In the genomic region with DNA sequence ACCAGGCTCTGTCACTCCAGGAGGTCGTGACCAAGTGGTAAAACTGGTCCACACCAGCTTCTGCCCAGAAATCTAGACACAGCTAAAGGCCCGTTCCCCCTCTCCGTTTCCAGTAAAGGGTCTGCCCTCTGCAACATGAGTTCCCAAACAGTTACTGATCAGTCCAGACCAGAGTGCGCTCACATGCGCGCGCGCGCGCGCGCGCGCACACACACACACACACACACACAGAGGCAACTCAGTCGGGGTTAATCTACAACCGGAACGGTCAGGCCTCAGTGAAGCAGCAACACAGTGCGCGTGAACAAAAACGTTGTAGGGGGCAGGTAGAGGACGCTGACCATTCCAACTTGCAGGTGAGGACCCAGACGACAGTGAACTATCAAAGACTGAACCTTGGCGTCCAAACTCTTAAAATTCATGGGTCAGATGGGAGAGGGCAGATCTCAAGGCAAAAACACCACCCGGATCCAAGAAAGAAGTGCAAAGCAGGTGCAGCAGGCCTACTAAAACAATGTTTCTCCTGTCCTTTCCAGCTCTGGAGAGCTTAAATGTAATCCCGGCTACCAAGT, we compare ENCODE assay signal across 8 mouse cellular contexts. TPM values are rescaled to one million over a fixed set of nuclear protein-coding genes. Genes with fewer than 3 reads are reported as not detected.
A peak's percentile ranks its signal among the peaks of the same experiment; 100 is the strongest.
DNase-seq lines count a peak whose midpoint lies in the region; ATAC-seq and TF ChIP-seq lines count a peak whose summit lies in the region.

No protein-coding gene starts in this region.

- DNase-seq in liver, embryonic 14.5 days (ENCODE audit: low read depth in 3 of 3, low spot score in 3 of 3), result no peak
- DNase-seq in urinary bladder, postnatal 14 days (ENCODE audit: low spot score), result no peak
- no peak for DNase-seq in urinary bladder, postnatal 25 days (ENCODE audit: low spot score)
- no peak for DNase-seq in ovary, adult 18-20 months (ENCODE audit: low spot score)
- no peak for DNase-seq in layer of hippocampus, adult 9-10 months (ENCODE audit: low spot score)

- H3K36me3 ChIP-seq in E14TG2a.4 (ENCODE audit: insufficient read depth, low read length), result peaks cover 11% of the 10 kb centered on the region
- H3K36me3 ChIP-seq in hindbrain, embryonic 15.5 days, result no peaks in the 10 kb centered on the region
- no peaks in the 10 kb centered on the region for H3K36me3 ChIP-seq in liver, embryonic 14.5 days (replicated peaks; ENCODE audit: control insufficient read depth, insufficient read depth, low read depth)

- H3K4me2 ChIP-seq in hindbrain, embryonic 15.5 days, result peak overlapping the region; percentile 94
- H3K4me2 ChIP-seq in liver, embryonic 14.5 days (ENCODE audit: low read depth), result peak overlapping the region; percentile 84

- TF ChIP-seq EP300 in liver, embryonic 14.5 days (IDR thresholded peaks at IDR 0.05; ENCODE audit: low read depth), result no peak

- WGBS in hindbrain, embryonic 15.5 days, result 1% methylated on average over 25 of the region's 25 CpGs
- 4% methylated on average over 25 of the region's 25 CpGs for WGBS in liver, embryonic 14.5 days (ENCODE audit: insufficient replicate concordance)

- H3K9ac ChIP-seq in hindbrain, embryonic 15.5 days, result peak overlapping the region; percentile 57; the same call in 1 of the 2 replicates
- H3K9ac ChIP-seq in liver, embryonic 14.5 days (replicated peaks), result no peak overlapping the region

- H3K4me1 ChIP-seq in E14TG2a.4 (replicated peaks; ENCODE audit: low read depth, low read length), result peaks cover 69% of the 10 kb centered on the region
- H3K4me1 ChIP-seq in brown adipose tissue, adult 24 weeks (ENCODE audit: control insufficient read depth, insufficient read depth, insufficient read length, low read length), result peaks cover 14% of the 10 kb centered on the region
- peaks cover 16% of the 10 kb centered on the region for H3K4me1 ChIP-seq in hindbrain, embryonic 15.5 days (replicated peaks)
- peaks cover 12 to 33% of the 10 kb centered on the region in 2 experiments for H3K4me1 ChIP-seq in liver, embryonic 14.5 days (replicated peaks; ENCODE audit: control insufficient read depth in 2 of 2, insufficient read depth in 2 of 2, low read length in 1 of 2)

- H3K4me3 ChIP-seq in E14TG2a.4 (replicated peaks; ENCODE audit: low read length), result peak overlapping the region; percentile 99
- H3K4me3 ChIP-seq in brown adipose tissue, adult 24 weeks (ENCODE audit: insufficient read depth, low read depth, low read length), result peak overlapping the region; percentile 82
- peak overlapping the region; percentile 49 for H3K4me3 ChIP-seq in hindbrain, embryonic 15.5 days
- H3K4me3 ChIP-seq in liver, embryonic 14.5 days (ENCODE audit: insufficient read depth in 1 of 2, low read depth in 2 of 2, low read length in 2 of 2), result peak overlapping the region; percentile 42 to 58

- H3K27me3 ChIP-seq in E14TG2a.4 (ENCODE audit: insufficient read depth, low read length), result peaks cover 18% of the 10 kb centered on the region
- H3K27me3 ChIP-seq in hindbrain, embryonic 15.5 days, result peaks cover 16% of the 10 kb centered on the region; the same call in 1 of the 2 replicates
- peaks cover 4% of the 10 kb centered on the region for H3K27me3 ChIP-seq in liver, embryonic 14.5 days (ENCODE audit: control insufficient read depth, insufficient read depth, low read length)

- H3K9me3 ChIP-seq in E14TG2a.4 (ENCODE audit: low read length), result no peaks in the 10 kb centered on the region
- no peaks in the 10 kb centered on the region for H3K9me3 ChIP-seq in hindbrain, embryonic 15.5 days
- no peaks in the 10 kb centered on the region for H3K9me3 ChIP-seq in liver, embryonic 14.5 days (ENCODE audit: control insufficient read depth, low read length)

- ATAC-seq in hindbrain, embryonic 15.5 days (ENCODE audit: low FRiP score, low read depth), result no peak; the same call in 1 of the 2 replicates
- ATAC-seq in liver, embryonic 14.5 days (ENCODE audit: insufficient read depth), result peak; percentile 27; the same call in 1 of the 2 replicates

- H3K27ac ChIP-seq in brown adipose tissue, adult 24 weeks (replicated peaks; ENCODE audit: low read depth, low read length), result 0 out of 2 replicates have a peak overlapping the region, but pooled peaks have one; percentile 28
- no peak overlapping the region for H3K27ac ChIP-seq in hindbrain, embryonic 15.5 days (replicated peaks)
- no peak overlapping the region for H3K27ac ChIP-seq in liver, embryonic 14.5 days

- TF ChIP-seq CTCF in E14TG2a.4 (conservative IDR thresholded peaks at IDR 0.05; ENCODE audit: low read length), result peak; percentile 12; the same call in 1 of the 2 replicates
- no peak for TF ChIP-seq CTCF in liver, embryonic 14.5 days (IDR thresholded peaks at IDR 0.05; ENCODE audit: low read depth)

RNA-seq across cellular contexts. Expression of a gene that starts 0.9 kb away (rescaled TPM):
- polyA plus RNA-seq in brown adipose tissue, adult 24 weeks (2012; ENCODE audit: insufficient read depth, insufficient read length, missing spikeins), result 8.2 and 14.4 TPM in 2 replicates
- 9.9 and 10.2 TPM in 2 replicates for polyA plus RNA-seq in hindbrain, embryonic 15.5 days (2015; fragmentation: Nextera tagmentation; extraction: Ambion mirVana)
- 1.1 and 1.3 TPM in 2 replicates for polyA plus RNA-seq in liver, embryonic 14.5 days (2012; rRNA removed)
- polyA plus RNA-seq in liver, embryonic 14.5 days (2014; fragmentation: Nextera tagmentation; extraction: Ambion mirVana), result 0.85 and 0.86 TPM in 2 replicates

RNA-seq across cellular contexts. Expression of a gene that starts 24.7 kb away (rescaled TPM):
- 0.99 TPM in 1 of 2 replicates, not detected in the other for polyA plus RNA-seq in brown adipose tissue, adult 24 weeks (2012; ENCODE audit: insufficient read depth, insufficient read length, missing spikeins)
- not detected in 2 replicates for polyA plus RNA-seq in hindbrain, embryonic 15.5 days (2015; fragmentation: Nextera tagmentation; extraction: Ambion mirVana)
- 0.10 and 0.18 TPM in 2 replicates for polyA plus RNA-seq in liver, embryonic 14.5 days (2012; rRNA removed)
- 0.25 and 0.38 TPM in 2 replicates for polyA plus RNA-seq in liver, embryonic 14.5 days (2014; fragmentation: Nextera tagmentation; extraction: Ambion mirVana)

RNA-seq across cellular contexts. Expression of a gene that starts 30.5 kb away (rescaled TPM):
- polyA plus RNA-seq in brown adipose tissue, adult 24 weeks (2012; ENCODE audit: insufficient read depth, insufficient read length, missing spikeins), result 23.2 and 24.3 TPM in 2 replicates
- polyA plus RNA-seq in hindbrain, embryonic 15.5 days (2015; fragmentation: Nextera tagmentation; extraction: Ambion mirVana), result 62.1 and 65.9 TPM in 2 replicates
- 31.0 and 56.3 TPM in 2 replicates for polyA plus RNA-seq in liver, embryonic 14.5 days (2012; rRNA removed)
- 65.5 and 72.6 TPM in 2 replicates for polyA plus RNA-seq in liver, embryonic 14.5 days (2014; fragmentation: Nextera tagmentation; extraction: Ambion mirVana)

RNA-seq across cellular contexts. Expression of a gene that starts 48.4 kb away (rescaled TPM):
- polyA plus RNA-seq in brown adipose tissue, adult 24 weeks (2012; ENCODE audit: insufficient read depth, insufficient read length, missing spikeins), result not detected in 2 replicates
- polyA plus RNA-seq in hindbrain, embryonic 15.5 days (2015; fragmentation: Nextera tagmentation; extraction: Ambion mirVana), result 6.5 and 8.4 TPM in 2 replicates
- not detected in 2 replicates for polyA plus RNA-seq in liver, embryonic 14.5 days (2012; rRNA removed)
- not detected in 2 replicates for polyA plus RNA-seq in liver, embryonic 14.5 days (2014; fragmentation: Nextera tagmentation; extraction: Ambion mirVana)

Comparison
In these comparisons a context has a peak if more than half of its experiments do, and no peak if none do; other contexts are left out.
1. H3K4me3 ChIP-seq: peak in every context shown above with its lines; median percentile 99 in E14TG2a.4; 82 in brown adipose tissue, adult 24 weeks; 50 in liver, embryonic 14.5 days; 49 in hindbrain, embryonic 15.5 days.